Mouse (Mus musculus) adrenal gland, adult 2 months (tissue): ENCODE measurements around the gene Ldlr. TPM values are rescaled to one million over a fixed set of nuclear protein-coding genes. Genes with fewer than 3 reads are reported as not detected.
"Not testable (repeated sequence)": the region's sequence is repeated elsewhere in the genome, so short reads cannot be mapped to it uniquely, and the experiment has no call there.

Experiments
- DNase-seq: peaks from one replicate; pipeline ENCODE4 v3.0.0; 2021
- long read RNA-seq: library from polyadenylated mRNA; stranded (forward); transcript quantifications from one replicate; pipeline ENCODE4 v2.0.0, GENCODE M21; 2021
- polyA plus RNA-seq: library from polyadenylated mRNA; depleted of rRNA; stranded (reverse); fragments of >200 nt; gene quantifications from 2 replicates; pipeline ENCODE4 v1.2.3, GENCODE M21; 2012; rRNA removed
- total RNA-seq, 2 experiments: library from RNA; stranded (reverse); gene quantifications; 2 replicates each; pipeline ENCODE4 v1.2.3; 2021

The Ldlr gene
- total RNA-seq, result 100 to 1,000 TPM in 1 of 2 experiments, 10 to 100 TPM in 1; 61.6 to 210 TPM
- polyA plus RNA-seq, result 79.5 and 143 TPM in 2 replicates
- long read RNA-seq, full-length matches to known transcripts, result 12 of 19 reads
- long read RNA-seq, partial matches to known transcripts, result 6 of 19 reads
- long read RNA-seq, other reads (novel, unspliced or antisense), result 1 of 19 reads

- peak; percentile 94 for DNase-seq
Observed at GRCm38 (mm10) chr9:21723377-21724146, at the start of gene Ldlr. Gene Ldlr, plus strand, starts transcription at chr9:21723483.

- DNase-seq, result no peak
Observed at GRCm38 (mm10) chr9:21677706-21678105, 45.6 kb upstream of the Ldlr start.

GRCm38 (mm10) chr9:21680448-21680847 lies 42.8 kb upstream of the Ldlr start:
- no peak for DNase-seq

- DNase-seq, result no peak
Observed at GRCm38 (mm10) chr9:21682827-21683226, 40.5 kb upstream of the Ldlr start.

- DNase-seq, result no peak
Observed at GRCm38 (mm10) chr9:21683897-21684296, 39.4 kb upstream of the Ldlr start.

- no peak for DNase-seq
Observed at GRCm38 (mm10) chr9:21688554-21688953, 34.7 kb upstream of the Ldlr start.

GRCm38 (mm10) chr9:21690031-21690430 lies 33.3 kb upstream of the Ldlr start:
- peak; percentile 81 for DNase-seq

GRCm38 (mm10) chr9:21691862-21692261 lies 31.4 kb upstream of the Ldlr start:
- no peak for DNase-seq

GRCm38 (mm10) chr9:21692491-21692890 lies 30.8 kb upstream of the Ldlr start:
- DNase-seq, result no peak

GRCm38 (mm10) chr9:21694071-21694470 lies 29.2 kb upstream of the Ldlr start:
- no peak for DNase-seq

- DNase-seq, result no peak
Observed at GRCm38 (mm10) chr9:21695229-21695792, 28.0 kb upstream of the Ldlr start.

- no peak for DNase-seq
Observed at GRCm38 (mm10) chr9:21697121-21697520, 26.2 kb upstream of the Ldlr start.

GRCm38 (mm10) chr9:21699280-21699679 lies 24.0 kb upstream of the Ldlr start:
- DNase-seq, result not testable (repeated sequence)

- DNase-seq, result no peak
Observed at GRCm38 (mm10) chr9:21701091-21701490, 22.2 kb upstream of the Ldlr start.

- DNase-seq, result no peak
Observed at GRCm38 (mm10) chr9:21703494-21703893, 19.8 kb upstream of the Ldlr start.

GRCm38 (mm10) chr9:21706085-21706484 lies 17.2 kb upstream of the Ldlr start:
- no peak for DNase-seq

- no peak for DNase-seq
Observed at GRCm38 (mm10) chr9:21706586-21707265, 16.6 kb upstream of the Ldlr start.

- DNase-seq, result no peak
Observed at GRCm38 (mm10) chr9:21709340-21709739, 13.9 kb upstream of the Ldlr start.

- peak; percentile 68 for DNase-seq
Observed at GRCm38 (mm10) chr9:21715298-21715697, 8.0 kb upstream of the Ldlr start.

- no peak for DNase-seq
Observed at GRCm38 (mm10) chr9:21717015-21717414, 6.3 kb upstream of the Ldlr start.

GRCm38 (mm10) chr9:21721036-21721435 lies 2.2 kb upstream of the Ldlr start:
- DNase-seq, result peak; percentile 33

- peak; percentile 97 for DNase-seq
Observed at GRCm38 (mm10) chr9:21724147-21724536, 859 bp downstream of the Ldlr start.
